Mouse (Mus musculus): ENCODE data around the gene Lpar1.

DNA sequence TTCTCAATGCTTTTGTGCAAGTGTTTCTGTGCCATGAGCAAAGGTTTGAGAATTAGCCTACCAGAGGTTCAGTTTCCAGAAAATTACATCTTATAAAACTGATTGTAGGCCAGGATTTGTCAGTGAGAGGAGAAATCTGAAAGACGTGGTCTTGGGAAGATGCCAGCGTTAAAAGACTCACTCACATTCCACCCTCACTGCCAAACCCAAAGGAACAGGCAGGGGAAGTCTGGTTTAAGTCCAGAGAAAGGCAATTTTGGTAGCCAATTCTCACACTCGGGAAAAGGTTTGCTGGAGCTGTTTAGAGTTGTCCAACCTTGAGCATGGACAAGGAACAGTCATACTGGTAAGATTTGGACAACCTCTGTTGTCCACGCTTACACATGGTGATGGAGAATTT is 136.4 kb downstream of the Lpar1 start:
- no peak for TF ChIP-seq CTCF (IDR thresholded peaks at IDR 0.05; ENCODE audit: low read depth)
- TF ChIP-seq EP300 (IDR thresholded peaks at IDR 0.05; ENCODE audit: low read depth): no peak
